28 mouse cellular contexts compared by ENCODE assay signal in genomic region chr4:108057247-108057646, GRCm38 (mm10). TPM values are rescaled to one million over a fixed set of nuclear protein-coding genes. Genes with fewer than 3 reads are reported as not detected.
DNase-seq lines count a peak whose midpoint lies in the region; ATAC-seq and TF ChIP-seq lines count a peak whose summit lies in the region.
"Had no signal": no experiment of that assay in that cellular context is flagged by ENCODE, and none has a peak within 500 bp of the region (broad histone marks: within the 10 kb centered on the region; RNA-seq: fewer than 3 reads in every experiment).

No protein-coding gene starts in this region.

- peaks cover 21% of the 10 kb centered on the region for H3K4me1 ChIP-seq in liver, adult 2 months (ENCODE audit: control insufficient read depth, insufficient read depth, low read length)
- no peaks in the 10 kb centered on the region for H3K4me1 ChIP-seq in liver, postnatal 0 days (ENCODE audit: insufficient read depth)
- H3K4me1 ChIP-seq: embryonic facial prominence, embryonic 12.5 days; embryonic facial prominence, embryonic 15.5 days had no signal

- no peak for TF ChIP-seq POLR2A in liver, adult 2 months (IDR thresholded peaks at IDR 0.05; ENCODE audit: extremely low read depth, insufficient read depth, low read length)

- ATAC-seq in frontal cortex, adult (ENCODE audit: low TSS enrichment) = peak; percentile 35; the same call in 1 of the 2 replicates
- no peak for ATAC-seq in liver, postnatal 0 days
- ATAC-seq: activated CD4-positive, CD25-positive, alpha-beta regulatory T cell, adult 4 months; forebrain, embryonic 14.5 days; hindbrain, postnatal 0 days; inflammation-experienced regulatory T-cells, adult 6 months had no signal

- TF ChIP-seq EP300 in liver, postnatal 0 days (IDR thresholded peaks at IDR 0.05; ENCODE audit: low read depth) = no peak

- H3K79me2 ChIP-seq in liver, adult 2 months (ENCODE audit: control insufficient read depth, insufficient read depth, low read length) = no peaks in the 10 kb centered on the region

- no peak overlapping the region for H3K9ac ChIP-seq in liver, adult 2 months (ENCODE audit: low read depth, low read length)
- no peak overlapping the region for H3K9ac ChIP-seq in liver, postnatal 0 days (replicated peaks)
- H3K9ac ChIP-seq: embryonic facial prominence, embryonic 12.5 days; embryonic facial prominence, embryonic 15.5 days; heart, embryonic 13.5 days; hindbrain, embryonic 14.5 days had no signal

- no peak overlapping the region for H3K4me2 ChIP-seq in liver, postnatal 0 days (ENCODE audit: low read depth, low read length)
- H3K4me2 ChIP-seq: embryonic facial prominence, embryonic 12.5 days; embryonic facial prominence, embryonic 15.5 days; heart, embryonic 13.5 days; hindbrain, embryonic 14.5 days had no signal

- peaks cover 86% of the 10 kb centered on the region for H3K36me3 ChIP-seq in liver, adult 2 months (ENCODE audit: control insufficient read depth, insufficient read depth, low read length)
- peaks cover 66% of the 10 kb centered on the region for H3K36me3 ChIP-seq in liver, postnatal 0 days (replicated peaks; ENCODE audit: insufficient read depth, low read length)

- peak overlapping the region; percentile 25; the same call in 1 of the 2 replicates for H3K27ac ChIP-seq in liver, adult 2 months (replicated peaks; ENCODE audit: insufficient read depth, low read depth, low read length)
- H3K27ac ChIP-seq in liver, postnatal 0 days (ENCODE audit: low read depth) = no peak overlapping the region
- H3K27ac ChIP-seq: embryonic facial prominence, embryonic 12.5 days; embryonic facial prominence, embryonic 15.5 days; heart, adult 2 months; heart, embryonic 10.5 days; heart, embryonic 13.5 days; hindbrain, embryonic 14.5 days; hindbrain, postnatal 0 days had no signal

- 63% methylated on average over 2 of the region's 2 CpGs for WGBS in liver, adult 2 months
- 88% methylated on average over 2 of the region's 2 CpGs for WGBS in liver, postnatal 0 days (ENCODE audit: insufficient replicate concordance)

- no peaks in the 10 kb centered on the region for H3K27me3 ChIP-seq in liver, adult 2 months (ENCODE audit: control insufficient read depth, insufficient read depth, low read length)
- no peaks in the 10 kb centered on the region for H3K27me3 ChIP-seq in liver, postnatal 0 days (ENCODE audit: insufficient read depth, low read length)
- H3K27me3 ChIP-seq: embryonic facial prominence, embryonic 12.5 days; embryonic facial prominence, embryonic 15.5 days; heart, embryonic 13.5 days had no signal

- no peak for TF ChIP-seq CTCF in liver, adult 2 months (IDR thresholded peaks at IDR 0.05; ENCODE audit: low read depth, low read length)
- no peak for TF ChIP-seq CTCF in liver, postnatal 0 days (IDR thresholded peaks at IDR 0.05; ENCODE audit: low read depth)

- H3K4me3 ChIP-seq in liver, adult 2 months (ENCODE audit: insufficient read depth, low read depth, low read length) = no peak overlapping the region
- H3K4me3 ChIP-seq in liver, postnatal 0 days (ENCODE audit: low read depth, low read length) = no peak overlapping the region
- H3K4me3 ChIP-seq: embryonic facial prominence, embryonic 12.5 days; embryonic facial prominence, embryonic 15.5 days; heart, adult 2 months; heart, embryonic 10.5 days; heart, embryonic 13.5 days had no signal

- DNase-seq in frontal cortex, postnatal 14 days (ENCODE audit: low spot score in 2 of 2) = no peak
- no peak for DNase-seq in liver, adult 2 months (ENCODE audit: extremely low read depth, low read depth, low spot score)
- no peak for DNase-seq in liver, postnatal 0 days
- peak; percentile 75 for DNase-seq in brain, adult 2 months (ENCODE audit: low read depth, low spot score)
- no peak for DNase-seq in adrenal gland, adult 2 months
- DNase-seq: adrenal gland, postnatal 10 days; adrenal gland, postnatal 36 days; cerebellum, adult 11 months; cerebellum, adult 2 months; cerebellum, adult 9-11 months; cerebellum, postnatal 25 days; gastrocnemius, postnatal 10 days; gastrocnemius, postnatal 36 days; heart, adult 2 months; heart, postnatal 14 days; heart, postnatal 4 days had no signal

- H3K9me3 ChIP-seq in liver, postnatal 0 days (ENCODE audit: low read length) = no peaks in the 10 kb centered on the region
- H3K9me3 ChIP-seq: embryonic facial prominence, embryonic 12.5 days; embryonic facial prominence, embryonic 15.5 days; heart, embryonic 10.5 days; heart, embryonic 13.5 days had no signal

RNA-seq across cellular contexts. Expression of gene Podn, which starts 39.0 kb away (rescaled TPM):
- 1.9 and 2.7 TPM in 2 replicates for total RNA-seq in liver, adult 2 months (2014; rRNA removed)
- polyA plus RNA-seq in liver, adult 2 months (2012; rRNA removed) = 2.9 and 3.8 TPM in 2 replicates
- polyA plus RNA-seq in liver, postnatal 0 days (2015; fragmentation: Nextera tagmentation; extraction: Ambion mirVana) = 0.34 and 0.43 TPM in 2 replicates
- 10 to 100 TPM in 1 of 2 experiments, 1 to 10 TPM in 1; 8.0 to 17.4 TPM for total RNA-seq in adrenal gland, adult 2 months (2021)
- polyA plus RNA-seq in adrenal gland, adult 2 months (2012; rRNA removed) = 17.6 and 21.9 TPM in 2 replicates
- total RNA-seq: common myeloid progenitor, adult 5-6 weeks; granulocyte monocyte progenitor cell, adult 5-6 weeks had no signal
- polyA plus RNA-seq: activated CD4-positive, CD25-positive, alpha-beta regulatory T cell, adult 4 months; inflammation-experienced regulatory T-cells, adult 6 months had no signal
